Mouse (Mus musculus): ENCODE measurements around the gene Slc25a30.

- TF ChIP-seq CTCF (IDR thresholded peaks at IDR 0.05; ENCODE audit: insufficient read depth, low read depth, low read length) (no peak), POLR2A (IDR thresholded peaks at IDR 0.05; ENCODE audit: insufficient read depth, low read depth, low read length) (no peak)
Measured at GRCm38 (mm10) chr14:75713661-75714060, 73.2 kb downstream of the Slc25a30 start.
